ENCODE assay signal across 1 mouse cellular context in the genomic region with DNA sequence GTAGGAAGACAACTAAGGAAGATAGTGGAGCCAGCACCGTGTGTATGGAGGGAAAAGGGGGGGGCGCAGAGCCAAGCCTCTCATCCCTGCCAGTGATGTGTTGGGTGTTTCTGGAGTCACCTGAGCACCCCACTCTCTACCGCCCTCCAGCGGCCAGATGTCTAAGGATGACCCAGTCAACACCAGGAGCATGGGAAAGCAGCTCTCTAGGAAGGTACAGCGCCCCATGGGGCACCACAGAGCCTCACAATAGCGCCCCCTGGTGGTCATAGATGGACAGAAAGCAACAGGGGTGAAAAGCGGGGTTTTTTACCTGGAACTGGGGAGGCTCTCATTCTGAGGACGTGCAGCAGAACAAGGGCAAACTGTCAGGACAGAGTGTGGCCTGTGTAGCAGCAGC.
A peak's percentile ranks its signal among the peaks of the same experiment; 100 is the strongest.
TF ChIP-seq lines count a peak whose summit lies in the region.

No protein-coding gene starts in this region.

TF ChIP-seq in CH12.LX, 34 proteins besides CTCF, POLR2A, EP300 and RAD21 (continued from another document):
- TF ChIP-seq BHLHE40 (IDR thresholded peaks at IDR 0.05; ENCODE audit: low read depth, low read length) (peak; percentile 20; the same call in 1 of the 2 replicates), POLR2AphosphoS2 (IDR thresholded peaks at IDR 0.05; ENCODE audit: low read depth, low read length) (no peak), JUN (IDR thresholded peaks at IDR 0.05; ENCODE audit: insufficient read depth, low read depth, low read length) (no peak), USF1 (IDR thresholded peaks at IDR 0.05; ENCODE audit: low read depth, low read length) (no peak), NELFE (IDR thresholded peaks at IDR 0.05; ENCODE audit: low read depth, low read length) (no peak; the same call in 1 of the 2 replicates), TCF12 (IDR thresholded peaks at IDR 0.05; ENCODE audit: low read depth, low read length) (0 out of 2 replicates have a peak, but pooled peaks have one; percentile 9), JUND (conservative IDR thresholded peaks at IDR 0.05; ENCODE audit: low read depth, low read length) (no peak), MAZ (IDR thresholded peaks at IDR 0.05; ENCODE audit: low read depth, low read length) (peak; percentile 53; the same call in 1 of the 2 replicates), KAT2A (IDR thresholded peaks at IDR 0.05; ENCODE audit: insufficient replicate concordance, low read length) (no peak), PAX5 (IDR thresholded peaks at IDR 0.05; ENCODE audit: low read length) (no peak), MAFK (IDR thresholded peaks at IDR 0.05; ENCODE audit: insufficient replicate concordance, low read length) (no peak), ZNF384 (IDR thresholded peaks at IDR 0.05; ENCODE audit: low read depth, low read length) (no peak), SIN3A (IDR thresholded peaks at IDR 0.05; ENCODE audit: low read length) (no peak), ZC3H11A (IDR thresholded peaks at IDR 0.05; ENCODE audit: low read depth, low read length) (0 out of 2 replicates have a peak, but pooled peaks have one; percentile 24), ZKSCAN1 (IDR thresholded peaks at IDR 0.05; ENCODE audit: borderline replicate concordance, low read depth, low read length) (no peak), CHD2 (IDR thresholded peaks at IDR 0.05; ENCODE audit: low read length) (no peak), IRF4 (IDR thresholded peaks at IDR 0.05; ENCODE audit: low read depth, low read length) (peak; percentile 20; the same call in 1 of the 2 replicates), HCFC1 (IDR thresholded peaks at IDR 0.05; ENCODE audit: low read depth, low read length) (no peak), ELF1 (IDR thresholded peaks at IDR 0.05; ENCODE audit: low read depth, low read length) (no peak), MYC (IDR thresholded peaks at IDR 0.05; ENCODE audit: low read depth, low read length) (no peak), ZMIZ1 (IDR thresholded peaks at IDR 0.05; ENCODE audit: low read depth, low read length) (no peak), NRF1 (IDR thresholded peaks at IDR 0.05; ENCODE audit: low read depth, low read length) (no peak), E2F4 (IDR thresholded peaks at IDR 0.05; ENCODE audit: insufficient replicate concordance, low read depth, low read length) (no peak), GABPA (IDR thresholded peaks at IDR 0.05; ENCODE audit: insufficient replicate concordance, low read depth, low read length) (no peak), TBP (conservative IDR thresholded peaks at IDR 0.05; ENCODE audit: low read depth, low read length) (no peak), CHD1 (IDR thresholded peaks at IDR 0.05; ENCODE audit: low read depth, low read length) (no peak)
